Mouse (Mus musculus): Measurements from ENCODE around the gene Tcf7l1. TPM values are rescaled to one million over a fixed set of nuclear protein-coding genes. Genes with fewer than 3 reads are reported as not detected.

The Tcf7l1 gene
- total RNA-seq, 1 experiment, result 14.5 TPM

DNA sequence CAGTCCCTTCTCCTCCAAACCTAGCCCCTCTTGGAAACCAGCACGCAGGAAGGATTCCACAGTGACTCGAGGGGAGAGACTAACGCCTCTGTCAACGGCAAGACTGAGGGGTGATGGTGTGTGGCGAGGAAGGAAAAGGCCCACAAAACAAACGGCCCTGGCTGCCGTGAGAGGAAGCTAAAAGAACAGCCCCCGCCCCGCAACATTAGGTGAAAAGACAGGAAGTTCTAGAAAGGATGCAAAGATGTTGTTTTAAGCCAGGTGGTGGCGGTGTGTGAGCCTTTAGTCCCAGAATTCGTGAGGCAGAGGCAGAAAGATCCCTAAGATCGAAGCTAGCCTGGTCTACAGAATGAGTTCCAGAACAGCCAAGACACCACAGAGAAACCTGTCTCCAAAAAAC, 43.3 kb downstream of the Tcf7l1 start:
- Histone ChIP-seq H3K4me3 (ENCODE audit: insufficient read depth in 1 of 2, low read depth in 1 of 2, low read length in 2 of 2, poor library complexity in 1 of 2, severe bottlenecking in 1 of 2) (no peak overlapping the region), H3K9me3 (ENCODE audit: control insufficient read depth, insufficient read depth, low read depth, low read length) (no peaks in the 10 kb centered on the region), H3K9ac (ENCODE audit: insufficient read depth, low read depth, low read length, poor library complexity, severe bottlenecking) (no peak overlapping the region), H3K27ac (ENCODE audit: insufficient read depth, low read depth, low read length, poor library complexity, severe bottlenecking) (no peak overlapping the region), H3K4me1 (ENCODE audit: control insufficient read depth in 2 of 2, insufficient read depth in 2 of 2, low read length in 2 of 2, poor library complexity in 1 of 2) (peaks cover 8 to 17% of the 10 kb centered on the region in 2 experiments; a peak in 2 of 4 replicates), H3K36me3 (ENCODE audit: control insufficient read depth, insufficient read depth, low read length, poor library complexity, severe bottlenecking) (no peaks in the 10 kb centered on the region)
- in situ Hi-C loops (cut with MboI; ENCODE audit: low sequenced_read_pairs in 2 of 2, unreplicated experiment in 2 of 2), result no loop called here
- TF ChIP-seq CHD2 (IDR thresholded peaks at IDR 0.05; ENCODE audit: low read depth, low read length), result no peak
- no peak for TF ChIP-seq HCFC1 (IDR thresholded peaks at IDR 0.05; ENCODE audit: borderline replicate concordance, insufficient read depth, low read length)
- DNase-seq (ENCODE audit: low read depth, low spot score), result no peak

DNA sequence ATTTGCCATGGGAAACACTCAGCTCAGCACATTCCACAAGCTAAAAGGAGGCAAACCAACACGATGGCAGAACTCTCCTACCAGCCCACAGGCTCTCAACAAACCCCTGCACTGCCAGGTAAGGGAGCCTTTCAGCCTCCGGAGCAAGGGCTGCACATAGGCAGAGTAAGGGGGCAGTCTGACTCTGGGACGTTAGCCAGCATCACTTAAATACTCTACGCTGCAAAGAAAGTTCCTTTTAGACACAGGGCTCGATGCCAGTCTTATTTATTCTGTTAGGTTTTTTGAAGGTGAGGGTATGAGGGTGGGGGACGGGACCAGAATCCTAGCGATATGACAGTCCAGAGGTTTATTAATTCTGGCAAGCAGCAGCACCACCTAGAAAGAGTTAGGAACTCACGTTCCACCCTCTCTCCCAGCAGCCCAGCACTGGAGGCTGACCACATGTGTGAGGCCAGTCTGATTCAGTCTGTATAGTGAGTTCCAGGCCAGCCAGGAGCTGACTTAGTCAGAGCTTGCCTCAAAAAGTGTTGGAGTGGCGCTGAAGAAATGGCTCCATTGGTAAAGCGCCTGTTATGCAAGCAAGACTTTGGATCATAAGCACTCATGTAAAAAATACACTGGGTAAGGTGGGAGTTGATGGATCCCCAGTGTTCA, 44.8 kb downstream of the Tcf7l1 start:
- H3K36me3 ChIP-seq (ENCODE audit: control insufficient read depth, insufficient read depth, low read length, poor library complexity, severe bottlenecking), result no peaks in the 10 kb centered on the region
- H3K9me3 ChIP-seq (ENCODE audit: control insufficient read depth, insufficient read depth, low read depth, low read length), result no peaks in the 10 kb centered on the region
- DNase-seq (ENCODE audit: low read depth, low spot score), result no peak
- no peak overlapping the region for H3K9ac ChIP-seq (ENCODE audit: insufficient read depth, low read depth, low read length, poor library complexity, severe bottlenecking)
- no peak overlapping the region for H3K27ac ChIP-seq (ENCODE audit: insufficient read depth, low read depth, low read length, poor library complexity, severe bottlenecking)
- peaks cover 1 to 12% of the 10 kb centered on the region in 2 experiments; a peak in 3 of 4 replicates for H3K4me1 ChIP-seq (ENCODE audit: control insufficient read depth in 2 of 2, insufficient read depth in 2 of 2, low read length in 2 of 2, poor library complexity in 1 of 2)
- TF ChIP-seq ZC3H11A (IDR thresholded peaks at IDR 0.05; ENCODE audit: borderline replicate concordance, low read depth, low read length) (no peak), CHD2 (IDR thresholded peaks at IDR 0.05; ENCODE audit: low read depth, low read length) (no peak), MAFK (IDR thresholded peaks at IDR 0.05; ENCODE audit: insufficient read depth, low read depth, low read length) (no peak), HCFC1 (IDR thresholded peaks at IDR 0.05; ENCODE audit: borderline replicate concordance, insufficient read depth, low read length) (no peak), ZNF384 (IDR thresholded peaks at IDR 0.05; ENCODE audit: low read depth, low read length) (no peak)
- no peak overlapping the region for H3K4me3 ChIP-seq (ENCODE audit: insufficient read depth in 1 of 2, low read depth in 1 of 2, low read length in 2 of 2, poor library complexity in 1 of 2, severe bottlenecking in 1 of 2)
- in situ Hi-C loops (cut with MboI; ENCODE audit: low sequenced_read_pairs in 2 of 2, unreplicated experiment in 2 of 2), result no loop called here

DNA sequence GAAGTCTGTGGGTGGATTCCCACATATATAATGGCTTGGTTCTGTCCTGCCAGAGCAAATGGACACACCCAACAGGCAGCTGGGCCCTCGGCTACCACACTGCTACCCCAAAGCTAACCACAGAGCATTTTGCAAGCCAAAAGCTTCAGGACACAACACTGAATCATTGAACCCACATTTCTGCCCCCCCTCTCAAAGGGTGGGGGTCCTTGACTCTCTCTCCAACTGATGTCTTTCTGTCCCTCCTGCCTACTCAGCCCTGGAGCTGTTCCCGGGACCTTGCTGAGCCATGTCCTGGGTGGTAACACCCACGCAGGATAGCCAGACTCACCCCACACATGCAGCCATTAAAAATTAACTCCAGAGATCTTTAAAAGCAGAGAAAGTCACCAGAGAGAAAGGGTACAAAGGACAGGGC, 45.4 kb downstream of the Tcf7l1 start:
- TF ChIP-seq ZNF384 (IDR thresholded peaks at IDR 0.05; ENCODE audit: low read depth, low read length) (no peak), ZC3H11A (IDR thresholded peaks at IDR 0.05; ENCODE audit: borderline replicate concordance, low read depth, low read length) (no peak), MAFK (IDR thresholded peaks at IDR 0.05; ENCODE audit: insufficient read depth, low read depth, low read length) (no peak), CHD2 (IDR thresholded peaks at IDR 0.05; ENCODE audit: low read depth, low read length) (no peak), HCFC1 (IDR thresholded peaks at IDR 0.05; ENCODE audit: borderline replicate concordance, insufficient read depth, low read length) (no peak)
- H3K4me3 ChIP-seq (ENCODE audit: insufficient read depth in 1 of 2, low read depth in 1 of 2, low read length in 2 of 2, poor library complexity in 1 of 2, severe bottlenecking in 1 of 2), result no peak overlapping the region
- no peaks in the 10 kb centered on the region for H3K36me3 ChIP-seq (ENCODE audit: control insufficient read depth, insufficient read depth, low read length, poor library complexity, severe bottlenecking)
- H3K9ac ChIP-seq (ENCODE audit: insufficient read depth, low read depth, low read length, poor library complexity, severe bottlenecking), result no peak overlapping the region
- no peaks in the 10 kb centered on the region for H3K9me3 ChIP-seq (ENCODE audit: control insufficient read depth, insufficient read depth, low read depth, low read length)
- H3K4me1 ChIP-seq (ENCODE audit: control insufficient read depth in 2 of 2, insufficient read depth in 2 of 2, low read length in 2 of 2, poor library complexity in 1 of 2), result peaks cover 0 to 8% of the 10 kb centered on the region in 2 experiments; a peak in 3 of 4 replicates
- in situ Hi-C loops (cut with MboI; ENCODE audit: low sequenced_read_pairs in 2 of 2, unreplicated experiment in 2 of 2), result no loop called here
- no peak overlapping the region for H3K27ac ChIP-seq (ENCODE audit: insufficient read depth, low read depth, low read length, poor library complexity, severe bottlenecking)
- no peak for DNase-seq (ENCODE audit: low read depth, low spot score)

DNA sequence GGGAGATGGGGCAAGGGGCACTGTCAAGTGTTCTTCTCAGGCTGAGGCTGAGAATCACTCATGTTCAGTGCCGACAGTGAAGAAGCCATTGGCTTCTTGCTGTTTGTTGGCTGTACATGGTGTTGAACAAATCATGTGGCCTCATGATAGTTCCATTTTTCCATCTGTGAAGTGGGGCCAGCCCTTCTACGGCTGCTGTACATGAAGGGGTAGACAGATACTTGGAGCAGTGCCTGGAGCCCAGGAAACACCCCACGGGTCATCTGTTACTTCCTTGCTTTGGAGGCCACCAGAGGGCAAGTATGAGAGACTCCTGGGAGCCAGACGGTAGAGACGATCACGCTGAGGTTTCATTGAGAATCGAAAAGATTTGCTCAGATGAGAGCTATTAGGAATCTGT, 46.7 kb downstream of the Tcf7l1 start:
- no peak overlapping the region for H3K27ac ChIP-seq (ENCODE audit: insufficient read depth, low read depth, low read length, poor library complexity, severe bottlenecking)
- no peaks in the 10 kb centered on the region for H3K36me3 ChIP-seq (ENCODE audit: control insufficient read depth, insufficient read depth, low read length, poor library complexity, severe bottlenecking)
- peaks cover under 1 to 8% of the 10 kb centered on the region in 2 experiments for H3K4me1 ChIP-seq (ENCODE audit: control insufficient read depth in 2 of 2, insufficient read depth in 2 of 2, low read length in 2 of 2, poor library complexity in 1 of 2)
- TF ChIP-seq ZNF384 (IDR thresholded peaks at IDR 0.05; ENCODE audit: low read depth, low read length) (no peak), CHD2 (IDR thresholded peaks at IDR 0.05; ENCODE audit: low read depth, low read length) (no peak), HCFC1 (IDR thresholded peaks at IDR 0.05; ENCODE audit: borderline replicate concordance, insufficient read depth, low read length) (no peak), ZC3H11A (IDR thresholded peaks at IDR 0.05; ENCODE audit: borderline replicate concordance, low read depth, low read length) (no peak), MAFK (IDR thresholded peaks at IDR 0.05; ENCODE audit: insufficient read depth, low read depth, low read length) (no peak)
- H3K9me3 ChIP-seq (ENCODE audit: control insufficient read depth, insufficient read depth, low read depth, low read length), result no peaks in the 10 kb centered on the region
- no peak for DNase-seq (ENCODE audit: low read depth, low spot score)
- no peak overlapping the region for H3K9ac ChIP-seq (ENCODE audit: insufficient read depth, low read depth, low read length, poor library complexity, severe bottlenecking)
- H3K4me3 ChIP-seq (ENCODE audit: insufficient read depth in 1 of 2, low read depth in 1 of 2, low read length in 2 of 2, poor library complexity in 1 of 2, severe bottlenecking in 1 of 2), result no peak overlapping the region
- in situ Hi-C loops (cut with MboI; ENCODE audit: low sequenced_read_pairs in 2 of 2, unreplicated experiment in 2 of 2), result no loop called here
